Mouse (Mus musculus) hindbrain, embryonic 12.5 days (tissue): ENCODE results near the gene Tom1. TPM values are rescaled to one million over a fixed set of nuclear protein-coding genes. Genes with fewer than 3 reads are reported as not detected.
A peak's percentile ranks its signal among the peaks of the same experiment; 100 is the strongest.

Experiments
- ATAC-seq: fragments of 200-750 bp; cut with Nextera tagmentation; 2 replicates; pipeline ENCODE4 v1.8.0; 2017; ENCODE audit warnings: moderate TSS enrichment; ENCODE audit not compliant: low FRiP score
- H3K27ac ChIP-seq: fragments of 300-500 bp; sonication (generic); 2 replicates; pipeline ENCODE4 v1.5.1; 2016; ENCODE audit warnings: mild to moderate bottlenecking
- H3K27me3 ChIP-seq: fragments of 300-500 bp; sonication (generic); 2 replicates; pipeline ENCODE4 v1.6.1; 2016; ENCODE audit warnings: mild to moderate bottlenecking
- H3K36me3 ChIP-seq: fragments of 300-500 bp; sonication (generic); 2 replicates; pipeline ENCODE4 v1.6.1; 2016; ENCODE audit warnings: mild to moderate bottlenecking
- H3K4me1 ChIP-seq: fragments of 300-500 bp; sonication (generic); 2 replicates; pipeline ENCODE4 v1.6.1; 2016
- H3K4me2 ChIP-seq: fragments of 300-500 bp; sonication (generic); replicated peaks from 2 replicates; pipeline ENCODE4 v1.6.1; 2016; ENCODE audit warnings: mild to moderate bottlenecking
- H3K4me3 ChIP-seq: fragments of 300-500 bp; sonication (generic); 2 replicates; pipeline ENCODE4 v1.5.1; 2016; ENCODE audit warnings: mild to moderate bottlenecking
- H3K9ac ChIP-seq: fragments of 300-500 bp; sonication (generic); 2 replicates; pipeline ENCODE4 v1.6.1; 2016; ENCODE audit warnings: mild to moderate bottlenecking, moderate library complexity
- H3K9me3 ChIP-seq: fragments of 300-500 bp; sonication (generic); replicated peaks from 2 replicates; pipeline ENCODE4 v1.6.1; 2016; ENCODE audit warnings: mild to moderate bottlenecking
- WGBS: fragments of 180-500 bp; shearing (Covaris S2); methylation state at CpG from one replicate; pipeline ENCODE4 v1.1.7; 2016; 5-methylcytosine and 5-hydroxymethylcytosine counted together
- polyA plus RNA-seq: library from polyadenylated mRNA; unstranded; fragments of >200 nt; fragmentation: Nextera tagmentation; extraction: Ambion mirVana; gene quantifications from 2 replicates; pipeline ENCODE4 v1.2.1, GENCODE M21; 2016

The Tom1 gene
- polyA plus RNA-seq, 1 experiment from 2014 or later: 28.1 TPM

DNA sequence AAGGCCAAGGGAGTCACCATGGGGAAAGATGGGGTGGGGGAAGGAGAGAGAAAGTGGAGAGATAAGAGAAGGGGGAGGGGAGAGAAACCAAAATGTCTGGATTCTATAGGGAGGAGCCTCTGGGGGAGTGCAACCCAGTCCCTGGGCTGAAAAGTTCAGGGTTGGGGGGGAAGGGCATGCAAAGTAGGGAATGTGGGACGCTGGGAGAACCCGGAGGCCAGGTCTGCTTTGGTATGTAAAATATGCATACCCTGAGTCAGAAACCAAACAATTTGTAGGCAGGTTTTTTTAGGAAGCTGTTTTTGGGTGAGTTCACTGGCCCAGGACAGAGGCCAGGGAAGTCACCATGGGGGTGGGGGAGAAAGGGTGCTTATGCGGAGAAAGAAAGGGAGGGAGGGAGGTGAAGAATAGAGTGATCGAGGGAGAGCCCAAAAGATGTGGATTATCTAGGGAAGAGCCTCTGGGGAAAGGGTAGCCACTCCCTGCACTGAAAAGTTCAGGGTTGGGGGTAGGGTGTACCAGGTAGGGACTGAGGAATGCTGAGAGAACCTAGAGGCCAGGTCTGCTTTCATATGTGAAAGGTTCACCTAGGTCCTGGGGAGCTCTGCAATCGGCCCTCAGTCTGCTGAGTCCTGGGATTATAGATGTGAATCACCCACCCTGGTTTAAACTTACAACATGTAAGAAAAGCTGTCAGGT is 15.1 kb upstream of the Tom1 start:
- H3K27me3 ChIP-seq: no peaks in the 10 kb centered on the region
- 26% methylated on average over 5 of the region's 5 CpGs for WGBS

GRCm38 (mm10) chr8:75023660-75024316 is 9.7 kb upstream of the Tom1 start:
- Histone ChIP-seq H3K4me3 (no peak overlapping the region), H3K9me3 (no peaks in the 10 kb centered on the region), H3K4me2 (no peak overlapping the region), H3K36me3 (peaks cover 71% of the 10 kb centered on the region), H3K9ac (no peak overlapping the region), H3K27me3 (no peaks in the 10 kb centered on the region), H3K4me1 (no peaks in the 10 kb centered on the region), H3K27ac (no peak overlapping the region)
- WGBS: 89% methylated on average over 3 of the region's 3 CpGs
- no peak for ATAC-seq

More for the DNA sequence above, 15.1 kb upstream of the Tom1 start:
- Histone ChIP-seq H3K9me3 (no peaks in the 10 kb centered on the region), H3K36me3 (peaks cover 28% of the 10 kb centered on the region), H3K9ac (no peak overlapping the region), H3K27ac (no peak overlapping the region), H3K4me2 (no peak overlapping the region), H3K4me1 (no peaks in the 10 kb centered on the region), H3K4me3 (no peak overlapping the region)
- no peak for ATAC-seq

DNA sequence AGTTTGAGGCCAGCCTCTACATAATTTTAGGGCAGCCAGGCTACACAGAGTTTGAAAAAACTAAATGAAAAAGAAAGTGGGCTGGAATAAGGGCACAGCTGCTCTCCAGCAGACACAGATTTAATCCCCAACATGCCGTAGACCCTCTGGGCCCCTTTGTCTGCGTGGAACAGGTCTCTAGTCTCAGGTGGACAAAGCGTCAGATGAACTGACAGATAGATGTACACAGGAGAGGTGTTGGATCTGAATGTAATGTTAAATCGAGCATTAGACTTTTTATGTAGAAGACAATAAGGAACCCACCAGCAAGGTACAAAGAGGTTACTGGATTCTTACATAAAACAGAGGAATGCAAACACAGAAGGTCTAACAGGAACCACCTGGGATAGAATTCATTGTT is 7.7 kb upstream of the Tom1 start:
- no peaks in the 10 kb centered on the region for H3K4me1 ChIP-seq
- H3K27me3 ChIP-seq: no peaks in the 10 kb centered on the region
- H3K36me3 ChIP-seq: peaks cover 77% of the 10 kb centered on the region
- H3K9me3 ChIP-seq: no peaks in the 10 kb centered on the region
- no peak overlapping the region for H3K4me3 ChIP-seq
- H3K4me2 ChIP-seq: no peak overlapping the region
- ATAC-seq: no peak
- 93% methylated on average over 4 of the region's 4 CpGs for WGBS
- H3K9ac ChIP-seq: no peak overlapping the region
- H3K27ac ChIP-seq: no peak overlapping the region

GRCm38 (mm10) chr8:75030453-75031024 is 3.0 kb upstream of the Tom1 start:
- no peak overlapping the region for H3K27ac ChIP-seq
- no peak overlapping the region for H3K4me3 ChIP-seq
- H3K36me3 ChIP-seq: peaks cover 39% of the 10 kb centered on the region
- 96% methylated on average over 3 of the region's 3 CpGs for WGBS
- no peaks in the 10 kb centered on the region for H3K27me3 ChIP-seq
- H3K4me2 ChIP-seq: no peak overlapping the region
- no peak for ATAC-seq
- no peaks in the 10 kb centered on the region for H3K9me3 ChIP-seq
- H3K9ac ChIP-seq: no peak overlapping the region
- peaks cover 7% of the 10 kb centered on the region for H3K4me1 ChIP-seq

- H3K9ac ChIP-seq: 0 out of 2 replicates have a peak overlapping the region, but pooled peaks have one; percentile 59
- peaks cover 23% of the 10 kb centered on the region for H3K36me3 ChIP-seq
- H3K9me3 ChIP-seq: no peaks in the 10 kb centered on the region
- ATAC-seq: no peak
- H3K4me2 ChIP-seq: peak overlapping the region; percentile 48
- peak overlapping the region; percentile 80; the same call in 1 of the 2 replicates for H3K27ac ChIP-seq
- H3K27me3 ChIP-seq: no peaks in the 10 kb centered on the region
- WGBS: 67% methylated on average over 5 of the region's 5 CpGs
- H3K4me1 ChIP-seq: peaks cover 7% of the 10 kb centered on the region
- peak overlapping the region; percentile 58 for H3K4me3 ChIP-seq
Measured at GRCm38 (mm10) chr8:75032961-75033360, 544 bp upstream of the Tom1 start.

GRCm38 (mm10) chr8:75034285-75034684 is 780 bp downstream of the Tom1 start:
- WGBS: 2% methylated on average over 17 of the region's 17 CpGs
- H3K27ac ChIP-seq: 0 out of 2 replicates have a peak overlapping the region, but pooled peaks have one; percentile 80
- peak overlapping the region; percentile 75 for H3K4me2 ChIP-seq
- no peaks in the 10 kb centered on the region for H3K27me3 ChIP-seq
- H3K9ac ChIP-seq: peak overlapping the region; percentile 44
- no peak for ATAC-seq
- peaks cover 11% of the 10 kb centered on the region for H3K36me3 ChIP-seq
- peak overlapping the region; percentile 58 for H3K4me3 ChIP-seq
- H3K9me3 ChIP-seq: no peaks in the 10 kb centered on the region
- peaks cover 7% of the 10 kb centered on the region for H3K4me1 ChIP-seq

DNA sequence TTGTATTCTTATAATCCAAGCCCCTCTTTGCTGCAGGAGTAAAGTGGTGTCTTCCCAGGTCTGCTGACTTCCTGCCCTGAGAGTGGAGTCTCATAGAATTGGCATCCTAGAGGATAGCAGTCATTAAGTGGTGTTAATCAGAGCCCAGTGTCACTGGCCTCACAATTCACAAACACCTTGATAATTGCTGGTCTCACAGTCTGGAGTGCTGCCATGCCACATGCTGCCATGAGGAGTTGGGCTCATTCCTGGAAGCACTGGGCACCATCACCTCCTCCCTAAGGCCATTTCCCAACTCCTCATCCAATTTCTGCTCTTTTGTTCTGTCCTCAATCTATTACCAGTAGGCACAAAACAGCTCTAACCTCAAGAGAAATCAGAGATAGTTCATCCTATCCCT is 2.1 kb downstream of the Tom1 start:
- peaks cover 4% of the 10 kb centered on the region; the same call in 1 of the 2 replicates for H3K36me3 ChIP-seq
- peaks cover 7% of the 10 kb centered on the region for H3K4me1 ChIP-seq
- H3K27ac ChIP-seq: no peak overlapping the region
- H3K4me3 ChIP-seq: no peak overlapping the region
- H3K4me2 ChIP-seq: no peak overlapping the region
- no peaks in the 10 kb centered on the region for H3K27me3 ChIP-seq
- no peak overlapping the region for H3K9ac ChIP-seq
- no peaks in the 10 kb centered on the region for H3K9me3 ChIP-seq
- no peak for ATAC-seq

DNA sequence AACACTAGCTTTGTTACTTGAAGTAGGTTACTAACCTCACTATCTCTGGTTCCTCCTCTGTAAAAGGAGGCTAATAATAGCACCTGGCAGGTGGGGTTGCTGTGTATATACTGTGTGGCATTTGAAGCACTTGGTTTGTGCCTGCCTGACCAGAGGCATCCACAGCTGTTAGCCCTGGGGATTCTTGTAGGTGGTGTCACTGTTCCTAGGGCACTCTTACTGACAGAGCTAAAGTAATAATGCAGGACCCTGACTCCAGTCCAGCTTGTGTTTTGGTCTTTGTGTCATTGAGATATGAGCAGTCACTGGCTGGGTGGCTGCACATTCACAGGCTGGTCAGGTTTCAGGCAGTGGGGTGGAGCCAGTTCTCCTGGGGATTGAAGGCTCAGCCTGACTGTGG is 5.0 kb downstream of the Tom1 start:
- no peaks in the 10 kb centered on the region for H3K27me3 ChIP-seq
- no peak overlapping the region for H3K4me2 ChIP-seq
- no peak overlapping the region for H3K4me3 ChIP-seq
- no peak for ATAC-seq
- no peaks in the 10 kb centered on the region for H3K9me3 ChIP-seq
- no peak overlapping the region for H3K9ac ChIP-seq
- H3K36me3 ChIP-seq: no peaks in the 10 kb centered on the region
- H3K4me1 ChIP-seq: peaks cover 4% of the 10 kb centered on the region; the same call in 1 of the 2 replicates
- no peak overlapping the region for H3K27ac ChIP-seq

DNA sequence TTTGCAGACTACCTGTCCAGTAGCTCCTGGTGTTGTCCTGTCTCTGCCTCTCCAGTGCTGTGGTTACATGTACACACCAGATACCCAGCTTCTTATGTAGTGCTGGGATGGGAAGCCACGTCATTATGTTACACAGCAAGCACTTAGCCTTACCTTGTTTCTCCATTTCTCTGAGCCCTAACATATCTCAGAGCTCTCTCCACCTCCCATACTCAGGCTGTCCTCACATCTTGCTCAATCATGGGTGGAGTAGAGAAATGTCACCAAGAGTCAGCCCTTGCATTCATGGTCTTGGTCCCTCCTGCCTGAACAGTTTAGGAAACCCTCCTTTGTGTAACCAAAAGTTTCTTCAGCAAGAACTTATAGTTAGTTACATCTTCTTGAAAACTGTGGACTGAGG is 6.2 kb downstream of the Tom1 start:
- H3K27ac ChIP-seq: no peak overlapping the region
- H3K9me3 ChIP-seq: no peaks in the 10 kb centered on the region
- H3K36me3 ChIP-seq: no peaks in the 10 kb centered on the region
- H3K4me2 ChIP-seq: no peak overlapping the region
- H3K4me3 ChIP-seq: no peak overlapping the region
- no peak for ATAC-seq
- H3K27me3 ChIP-seq: no peaks in the 10 kb centered on the region
- H3K9ac ChIP-seq: no peak overlapping the region
- WGBS: 74% methylated on average over 1 of the region's 1 CpGs
- H3K4me1 ChIP-seq: no peaks in the 10 kb centered on the region

GRCm38 (mm10) chr8:75042171-75042570 is 8.7 kb downstream of the Tom1 start:
- H3K9ac ChIP-seq: no peak overlapping the region
- no peak overlapping the region for H3K4me3 ChIP-seq
- no peaks in the 10 kb centered on the region for H3K4me1 ChIP-seq
- H3K9me3 ChIP-seq: no peaks in the 10 kb centered on the region
- no peak for ATAC-seq
- no peaks in the 10 kb centered on the region for H3K27me3 ChIP-seq
- no peaks in the 10 kb centered on the region for H3K36me3 ChIP-seq
- no peak overlapping the region for H3K4me2 ChIP-seq
- WGBS: 94% methylated on average over 2 of the region's 2 CpGs
- H3K27ac ChIP-seq: no peak overlapping the region

GRCm38 (mm10) chr8:75042974-75043373 is 9.5 kb downstream of the Tom1 start:
- Histone ChIP-seq H3K9me3 (no peaks in the 10 kb centered on the region), H3K4me2 (no peak overlapping the region), H3K9ac (no peak overlapping the region), H3K36me3 (no peaks in the 10 kb centered on the region), H3K27me3 (no peaks in the 10 kb centered on the region), H3K4me3 (no peak overlapping the region), H3K4me1 (no peaks in the 10 kb centered on the region), H3K27ac (no peak overlapping the region)
- WGBS: 80% methylated on average over 1 of the region's 1 CpGs
- ATAC-seq: no peak

DNA sequence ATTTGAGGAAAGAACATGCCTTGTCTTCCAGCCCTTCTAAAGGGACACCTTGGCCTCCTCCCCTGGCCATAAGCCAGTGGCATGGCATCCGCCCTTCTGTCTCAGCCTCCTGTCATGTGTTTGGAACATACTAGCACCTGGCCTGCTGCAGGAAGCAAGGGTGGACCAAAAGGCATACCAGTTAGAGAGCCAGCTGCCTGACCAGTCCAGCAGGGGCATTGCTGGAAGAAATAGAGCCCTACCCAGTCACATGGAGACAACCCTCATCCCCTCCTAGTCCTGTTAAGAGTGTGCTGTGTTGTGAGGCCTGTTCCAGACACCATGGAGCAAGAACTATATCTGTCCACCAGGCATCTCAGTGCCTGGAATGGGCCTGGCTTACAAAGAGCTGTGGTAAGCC is 12.8 kb downstream of the Tom1 start:
- WGBS: 86% methylated on average over 1 of the region's 1 CpGs
- ATAC-seq: no peak
- no peak overlapping the region for H3K4me2 ChIP-seq
- no peak overlapping the region for H3K4me3 ChIP-seq
- no peak overlapping the region for H3K9ac ChIP-seq
- no peaks in the 10 kb centered on the region for H3K36me3 ChIP-seq
- H3K9me3 ChIP-seq: no peaks in the 10 kb centered on the region
- no peak overlapping the region for H3K27ac ChIP-seq
- no peaks in the 10 kb centered on the region for H3K27me3 ChIP-seq
- no peaks in the 10 kb centered on the region for H3K4me1 ChIP-seq
